Mouse (Mus musculus): ENCODE measurements around the gene Grcc10. TPM values are rescaled to one million over a fixed set of nuclear protein-coding genes. Genes with fewer than 3 reads are reported as not detected.

The Grcc10 gene
- total RNA-seq, 2 experiments from 2014 or later = 298 to 309 TPM

GRCm38 (mm10) chr6:124755831-124756595, 14.8 kb upstream of the Grcc10 start, which contains the start of the genes Gm45234 and Atn1:
Gene Gm45234, minus strand, starts transcription at chr6:124756021.
Gene Atn1, minus strand, starts transcription at chr6:124756524.
- Histone ChIP-seq H3K4me3 (peak within 1 kb of the TSS; percentile 72), H3K27ac (peak within 1 kb of the TSS; percentile 87)
- peak; percentile 58 for DNase-seq (ENCODE audit: extremely low spot score in 1 of 2, low spot score in 2 of 2)
- intact Hi-C loops (cut with DNase I) = loop anchor here (5.0 kb wide), 1 partner anchor 184 kb away; the partner anchor contains the start of gene C1rb
- no peak for TF ChIP-seq CTCF (IDR thresholded peaks at IDR 0.05)

DNA sequence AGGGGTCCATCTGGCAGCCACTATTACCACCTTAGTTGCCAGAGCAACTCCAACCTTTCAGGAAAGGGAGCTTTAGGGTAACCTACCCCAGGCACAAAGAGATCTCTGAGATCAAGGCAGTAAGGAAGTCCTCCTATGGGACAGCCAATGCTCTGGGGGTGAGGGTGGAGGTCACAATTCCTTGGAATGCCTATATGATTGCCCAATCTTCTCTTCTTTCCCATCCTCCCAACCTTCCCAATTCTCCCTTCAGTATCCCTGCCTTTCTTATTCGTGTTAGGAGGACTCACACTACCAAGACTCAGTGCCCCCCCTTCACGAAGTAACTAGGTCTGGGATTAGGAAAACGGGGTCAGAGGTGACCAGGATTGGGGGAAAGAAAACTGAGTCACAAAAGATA, 14.1 kb upstream of the Grcc10 start:
- intact Hi-C loops (cut with DNase I) = loop anchor here (5.0 kb wide), 1 partner anchor 183 kb away; the partner anchor contains the start of gene C1rb
- Histone ChIP-seq H3K27ac (peak overlapping the region; percentile 87), H3K4me3 (peak overlapping the region; percentile 72)
- no peak for TF ChIP-seq CTCF (IDR thresholded peaks at IDR 0.05)
- no peak for DNase-seq (ENCODE audit: extremely low spot score in 1 of 2, low spot score in 2 of 2)

GRCm38 (mm10) chr6:124753861-124754260, 12.7 kb upstream of the Grcc10 start:
- intact Hi-C loops (cut with DNase I) = no loop called here
- no peak overlapping the region for H3K4me3 ChIP-seq
- TF ChIP-seq CTCF (IDR thresholded peaks at IDR 0.05) = no peak
- DNase-seq (ENCODE audit: extremely low spot score in 1 of 2, low spot score in 2 of 2) = no peak
- no peak overlapping the region for H3K27ac ChIP-seq

- Histone ChIP-seq H3K4me3 (no peak overlapping the region), H3K27ac (peak overlapping the region; percentile 53; the same call in 1 of the 2 replicates)
- no peak for DNase-seq (ENCODE audit: extremely low spot score in 1 of 2, low spot score in 2 of 2)
- intact Hi-C loops (cut with DNase I) = no loop called here
- no peak for TF ChIP-seq CTCF (IDR thresholded peaks at IDR 0.05)
Measured at GRCm38 (mm10) chr6:124750405-124750804, 9.2 kb upstream of the Grcc10 start.

DNA sequence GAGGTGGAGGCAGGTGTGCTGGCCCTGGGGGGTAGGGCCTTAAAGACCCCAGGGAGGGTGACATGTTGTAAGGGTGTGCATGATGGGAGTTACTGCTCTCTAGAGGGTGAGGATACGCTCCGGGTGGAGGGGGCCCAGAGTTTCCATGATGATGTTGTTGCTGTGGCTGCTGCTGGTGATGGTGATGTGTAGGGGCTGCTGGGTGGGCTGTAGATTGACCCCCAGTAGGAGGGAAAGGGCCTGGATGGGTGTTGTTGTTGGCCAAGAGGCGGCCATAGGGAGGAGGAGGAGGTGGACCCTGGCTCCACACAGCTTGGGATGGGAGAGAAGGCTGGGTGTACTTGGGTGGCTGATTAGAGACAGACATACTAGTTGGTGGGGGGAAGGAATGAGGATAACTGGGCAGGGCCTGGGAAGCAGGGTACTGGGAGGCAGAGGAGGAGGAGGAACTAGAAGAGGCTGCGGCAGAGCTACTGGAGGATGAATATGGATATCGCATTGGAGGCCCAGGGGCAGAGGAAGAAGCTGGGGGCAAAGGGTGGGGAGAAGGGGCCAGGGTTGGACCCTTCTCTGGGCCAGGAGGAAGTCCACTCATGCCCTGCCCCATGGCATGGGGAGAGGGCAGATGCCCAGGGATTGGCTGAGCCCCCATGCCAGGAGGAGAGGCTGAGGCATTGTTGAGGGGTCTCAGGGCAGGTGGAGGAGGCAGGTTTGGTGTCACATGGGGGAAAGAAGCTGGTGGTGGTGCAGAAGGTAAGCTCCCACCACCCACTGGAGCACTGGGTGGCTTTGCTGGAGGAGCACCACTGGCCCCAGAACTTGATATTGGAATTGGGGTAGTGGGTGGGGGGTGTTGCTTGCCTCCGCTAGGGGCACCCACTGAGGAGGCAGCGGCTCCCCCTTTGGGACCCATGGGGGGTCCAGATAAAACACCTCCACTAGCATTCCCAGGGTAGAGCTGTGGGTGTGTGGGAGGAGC, 5.8 kb upstream of the Grcc10 start:
- TF ChIP-seq CTCF (IDR thresholded peaks at IDR 0.05) = no peak
- intact Hi-C loops (cut with DNase I) = no loop called here
- peak overlapping the region; percentile 28 for H3K27ac ChIP-seq
- DNase-seq (ENCODE audit: extremely low spot score in 1 of 2, low spot score in 2 of 2) = peak in 1 of 2 experiments; percentile 18
- no peak overlapping the region for H3K4me3 ChIP-seq

- no peak for TF ChIP-seq CTCF (IDR thresholded peaks at IDR 0.05)
- intact Hi-C loops (cut with DNase I) = no loop called here
- Histone ChIP-seq H3K4me3 (peak overlapping the region; percentile 60), H3K27ac (peak overlapping the region; percentile 96)
- DNase-seq (ENCODE audit: extremely low spot score in 1 of 2, low spot score in 2 of 2) = no peak
Measured at GRCm38 (mm10) chr6:124746296-124746605, 5.1 kb upstream of the Grcc10 start.

- TF ChIP-seq CTCF (IDR thresholded peaks at IDR 0.05) = peak; percentile 99
- Histone ChIP-seq H3K4me3 (peak overlapping the region; percentile 60), H3K27ac (peak overlapping the region; percentile 96)
- intact Hi-C loops (cut with DNase I) = loop anchor here (1.0 to 2.0 kb wide), 2 partner anchors 12 to 73 kb away; no protein-coding TSS in a partner anchor
- peak; percentile 95 to 97 for DNase-seq (ENCODE audit: extremely low spot score in 1 of 2, low spot score in 2 of 2)
Measured at GRCm38 (mm10) chr6:124745490-124746295, 4.5 kb upstream of the Grcc10 start.

DNA sequence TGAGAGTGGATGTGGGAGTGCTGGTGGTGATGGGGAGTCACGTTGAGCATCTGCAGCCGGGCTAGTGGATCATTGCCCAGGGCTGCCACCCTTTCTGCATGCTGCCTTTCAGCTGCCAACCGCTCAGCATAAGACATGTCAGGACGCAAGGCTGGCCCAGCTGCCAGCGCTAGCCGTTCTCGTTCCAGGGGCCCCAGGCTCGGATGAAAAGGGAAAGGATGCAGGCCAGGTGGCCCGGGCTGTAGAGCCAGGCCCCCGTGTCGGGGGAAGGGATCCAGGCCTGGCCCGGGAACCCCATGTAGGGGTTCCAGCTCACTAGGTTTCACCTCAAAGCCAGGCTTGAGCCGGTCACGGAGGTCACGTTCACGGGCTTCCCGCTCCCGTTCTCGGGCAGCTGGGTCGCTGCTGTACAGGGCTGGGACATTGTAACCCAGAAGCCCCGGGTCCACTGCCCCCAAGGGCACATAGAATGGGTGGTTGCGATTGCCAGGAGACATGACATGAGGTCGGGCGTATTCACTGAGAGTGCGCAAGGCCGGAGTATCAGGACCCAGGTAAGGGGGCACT, 3.7 kb upstream of the Grcc10 start:
- DNase-seq (ENCODE audit: extremely low spot score in 1 of 2, low spot score in 2 of 2) = no peak

DNA sequence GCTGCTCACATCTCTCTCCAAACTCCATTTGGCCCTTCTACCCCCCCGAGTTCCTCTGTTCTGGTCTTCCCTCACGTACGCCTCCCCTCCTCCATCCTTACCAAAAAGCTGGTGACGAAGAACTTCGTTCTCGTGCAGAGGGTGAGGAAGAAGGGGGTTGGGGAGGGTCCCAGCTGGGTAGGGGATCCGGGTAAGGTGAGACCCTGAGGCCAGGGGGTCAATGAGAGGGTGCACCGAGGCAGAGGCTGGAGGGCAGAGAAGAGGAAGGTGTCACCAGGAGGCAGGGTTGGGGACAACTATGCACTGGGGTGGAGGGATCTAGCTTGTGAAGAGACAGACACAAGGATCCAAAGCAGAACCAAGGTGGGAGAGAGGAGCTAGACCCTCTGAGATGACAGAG, 2.5 kb upstream of the Grcc10 start:
- Histone ChIP-seq H3K27ac (no peak overlapping the region), H3K4me3 (no peak overlapping the region)
- no peak for TF ChIP-seq CTCF (IDR thresholded peaks at IDR 0.05)
- intact Hi-C loops (cut with DNase I) = loop anchor here (2.0 to 5.0 kb wide), 2 partner anchors 41 to 71 kb away; no protein-coding TSS in a partner anchor
- DNase-seq (ENCODE audit: extremely low spot score in 1 of 2, low spot score in 2 of 2) = no peak

More for the DNA sequence above, 3.7 kb upstream of the Grcc10 start:
- TF ChIP-seq CTCF (IDR thresholded peaks at IDR 0.05) = no peak
- intact Hi-C loops (cut with DNase I) = loop anchor here (1.0 to 5.0 kb wide), 3 partner anchors 12 to 72 kb away; no protein-coding TSS in a partner anchor
- Histone ChIP-seq H3K4me3 (peak overlapping the region; percentile 60), H3K27ac (peak overlapping the region; percentile 96)

DNA sequence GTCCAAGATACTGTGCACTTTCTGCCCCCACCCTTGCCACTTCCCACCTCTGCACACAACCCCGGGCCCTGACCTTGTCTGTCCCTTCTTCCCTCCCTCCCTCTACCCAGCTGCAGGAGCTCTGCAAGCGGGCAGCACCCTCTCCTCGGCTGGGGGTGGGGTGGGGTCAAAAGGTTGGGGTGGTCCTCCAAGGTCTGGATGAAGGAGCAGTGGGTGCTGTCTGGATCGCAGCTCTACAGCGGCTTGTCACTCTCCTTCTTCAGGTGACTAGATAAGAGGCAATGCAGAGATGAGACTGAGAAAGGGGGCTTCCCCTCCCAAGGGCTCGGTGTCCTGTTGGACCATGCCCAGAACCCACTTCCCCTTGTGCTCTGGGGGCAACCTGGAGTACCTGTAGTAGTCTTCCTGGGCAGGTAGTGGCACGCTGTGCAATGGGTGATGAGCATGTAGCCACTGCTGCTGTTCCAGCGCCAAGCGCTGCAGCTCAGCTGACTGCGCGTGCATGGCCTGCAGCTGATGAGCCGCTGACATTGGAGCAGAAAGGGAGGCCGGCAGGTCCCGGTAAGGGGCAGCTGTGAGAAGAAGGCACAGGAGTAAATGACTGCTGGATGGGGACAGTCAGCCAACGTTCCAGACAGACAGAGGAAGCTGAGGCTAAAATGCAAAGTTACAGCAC, 1.8 kb upstream of the Grcc10 start:
- no peak overlapping the region for H3K4me3 ChIP-seq
- H3K27ac ChIP-seq = no peak overlapping the region
- TF ChIP-seq CTCF (IDR thresholded peaks at IDR 0.05) = no peak
- no peak for DNase-seq (ENCODE audit: extremely low spot score in 1 of 2, low spot score in 2 of 2)
- intact Hi-C loops (cut with DNase I) = loop anchor here (5.0 kb wide), 1 partner anchor 41 kb away; no protein-coding TSS in a partner anchor
